Mouse (Mus musculus): ENCODE data around the gene 2310057N15Rik.
"Not testable (repeated sequence)": the region's sequence is repeated elsewhere in the genome, so short reads cannot be mapped to it uniquely, and the experiment has no call there.

The 2310057N15Rik gene

DNA sequence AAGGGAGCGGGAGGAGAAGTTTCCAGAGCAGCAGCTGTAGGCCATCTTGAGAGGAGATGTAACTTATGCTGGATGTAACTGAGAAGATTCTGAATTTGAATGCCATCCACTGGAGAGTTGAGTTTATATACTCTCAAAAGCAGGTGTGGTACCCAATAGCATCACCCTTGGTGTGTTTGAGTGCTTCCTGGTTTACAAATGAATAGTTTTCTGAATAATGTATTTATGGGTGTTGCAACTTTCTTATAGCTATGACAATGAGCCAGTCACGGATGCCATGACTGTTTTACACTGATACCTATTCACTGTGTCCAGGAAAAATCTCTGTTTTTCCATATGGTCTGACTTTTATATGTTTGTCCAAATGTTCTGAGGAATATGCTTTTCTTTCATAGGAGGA is at the start of gene 2310057N15Rik:
Gene 2310057N15Rik (minus strand): TSS at position 101 of the 400 bp plus-strand sequence.
- no peak for DNase-seq (ENCODE audit: extremely low read depth, low read depth, low spot score)

DNA sequence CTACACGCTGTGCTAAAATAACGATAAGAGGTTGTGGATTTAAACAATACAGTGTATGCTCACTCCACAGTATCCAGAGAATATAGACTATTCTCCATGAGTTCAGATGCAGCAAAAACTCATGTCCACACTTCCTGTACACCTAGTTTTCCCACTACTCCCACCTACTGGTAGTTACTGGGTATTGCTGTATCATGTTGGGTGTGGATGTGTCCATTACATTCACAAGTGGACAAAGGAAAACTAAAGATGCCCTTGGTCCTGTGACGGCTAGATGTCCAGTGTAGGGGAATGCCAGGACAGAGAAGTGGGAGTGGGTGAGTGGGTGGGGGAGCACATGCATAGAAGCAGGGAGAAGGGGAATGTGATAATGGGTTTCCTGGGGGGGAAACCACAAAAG is 49.7 kb upstream of the 2310057N15Rik start:
- DNase-seq (ENCODE audit: extremely low read depth, low read depth, low spot score) = no peak

- no peak for DNase-seq (ENCODE audit: extremely low read depth, low read depth, low spot score)
Observed at GRCm38 (mm10) chr16:88820066-88820465, 46.1 kb upstream of the 2310057N15Rik start, which contains the start of gene Krtap15. TSS of gene Krtap15 (plus strand) at chr16:88820215.

DNA sequence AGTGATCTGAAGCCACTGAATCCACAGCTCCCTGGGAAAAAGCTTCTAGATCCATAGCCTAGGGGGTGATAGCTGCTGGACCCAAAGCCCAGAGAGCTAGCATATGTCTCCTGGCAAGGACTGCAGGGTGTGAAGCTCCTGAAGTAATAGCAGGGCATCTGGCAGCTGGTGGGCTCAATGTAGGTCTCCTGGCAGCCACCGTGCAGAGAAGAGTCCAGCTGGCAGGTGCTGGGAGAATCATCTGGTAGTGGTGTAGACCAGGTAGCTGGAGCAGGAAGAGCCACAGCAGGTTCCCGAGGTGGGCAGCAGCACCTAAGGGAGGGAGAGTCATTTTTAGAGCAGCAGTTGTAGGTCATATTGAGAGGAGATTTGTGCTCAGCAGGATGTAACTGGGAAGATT is 37.8 kb upstream of the 2310057N15Rik start, which contains the start of gene Gm20741:
Gene Gm20741 (minus strand): TSS at position 394 of the 400 bp plus-strand sequence.
- no peak for DNase-seq (ENCODE audit: extremely low read depth, low read depth, low spot score)

DNA sequence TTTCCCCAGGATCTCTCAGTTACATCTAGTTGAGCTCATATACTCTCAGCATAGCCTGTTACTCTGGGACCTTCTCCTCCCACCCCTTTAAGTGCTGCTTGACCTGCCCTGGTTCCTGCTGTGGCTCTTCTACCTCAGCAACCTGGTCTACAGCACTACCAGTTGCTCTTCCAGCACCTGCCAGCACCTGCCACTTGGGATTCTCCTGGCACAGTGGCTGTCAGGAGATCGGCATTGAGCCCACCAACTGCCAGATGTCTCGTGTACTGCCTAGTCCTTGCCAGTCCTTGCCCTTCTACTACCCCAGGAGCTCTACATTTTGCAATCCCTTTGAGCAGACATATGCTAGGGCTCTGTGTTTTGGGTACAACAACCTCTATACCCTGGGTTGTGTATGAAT is 12.8 kb upstream of the 2310057N15Rik start:
- no peak for DNase-seq (ENCODE audit: extremely low read depth, low read depth, low spot score)

DNA sequence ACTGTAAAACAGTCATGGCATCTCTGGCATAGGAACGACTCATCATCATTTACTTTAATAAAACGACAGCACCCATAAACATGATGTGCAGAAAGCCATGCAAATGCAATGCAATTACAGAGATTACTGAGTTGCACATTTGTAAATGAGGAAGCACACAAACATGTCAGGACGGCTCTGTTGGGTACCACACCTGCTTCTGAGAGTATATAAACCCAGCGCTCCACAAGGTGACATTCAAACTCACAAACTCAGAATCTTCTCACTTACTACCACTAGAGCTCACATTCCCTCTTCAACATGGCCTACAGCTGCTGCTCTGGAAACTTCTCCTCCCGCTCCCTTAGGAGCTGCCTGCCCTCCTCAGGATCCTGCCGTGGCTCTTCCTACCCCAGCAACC is 3.6 kb upstream of the 2310057N15Rik start, which contains the start of gene Gm5965:
Gene Gm5965 (plus strand): TSS at position 301 of the 400 bp plus-strand sequence.
- no peak for DNase-seq (ENCODE audit: extremely low read depth, low read depth, low spot score)

GRCm38 (mm10) chr16:88758547-88758946 is 15.5 kb downstream of the 2310057N15Rik start, which contains the start of gene 2310034C09Rik:
TSS of gene 2310034C09Rik (plus strand) at chr16:88758847.
- not testable (repeated sequence) for DNase-seq (ENCODE audit: extremely low read depth, low read depth, low spot score)

DNA sequence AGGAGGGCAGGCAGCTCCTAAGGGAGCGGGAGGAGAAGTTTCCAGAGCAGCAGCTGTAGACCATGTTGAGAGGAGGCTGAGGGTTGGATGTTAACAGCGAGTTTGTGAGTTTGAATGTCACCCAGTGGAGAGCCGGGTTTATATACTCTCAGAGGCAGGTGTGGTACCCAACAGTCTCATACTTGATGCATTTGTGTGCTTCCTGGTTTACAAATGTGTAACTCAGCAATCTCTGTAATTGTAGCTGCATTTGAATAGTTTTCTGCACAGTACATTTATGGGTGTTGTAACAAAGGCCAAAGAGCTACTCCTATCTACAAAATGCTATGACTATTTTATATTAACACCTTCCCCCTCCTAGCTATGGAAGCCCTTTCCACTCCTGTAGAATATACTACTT is 22.5 kb downstream of the 2310057N15Rik start, which contains the start of gene Krtap13:
Gene Krtap13 (minus strand): TSS at position 101 of the 400 bp plus-strand sequence.
- DNase-seq (ENCODE audit: extremely low read depth, low read depth, low spot score) = not testable (repeated sequence)

- DNase-seq (ENCODE audit: extremely low read depth, low read depth, low spot score) = no peak
Observed at GRCm38 (mm10) chr16:88747943-88748342, 26.1 kb downstream of the 2310057N15Rik start.

GRCm38 (mm10) chr16:88744750-88745340 is 29.2 kb downstream of the 2310057N15Rik start:
- peak; percentile 88 for DNase-seq (ENCODE audit: extremely low read depth, low read depth, low spot score)

GRCm38 (mm10) chr16:88735391-88735790 is 38.6 kb downstream of the 2310057N15Rik start:
- no peak for DNase-seq (ENCODE audit: extremely low read depth, low read depth, low spot score)

- no peak for DNase-seq (ENCODE audit: extremely low read depth, low read depth, low spot score)
Observed at GRCm38 (mm10) chr16:88728812-88729275, 45.2 kb downstream of the 2310057N15Rik start, which contains the start of gene Krtap13-1. TSS of gene Krtap13-1 (plus strand) at chr16:88728862.
